Mouse (Mus musculus): ENCODE data around the gene Wwc2. TPM values are rescaled to one million over a fixed set of nuclear protein-coding genes. Genes with fewer than 3 reads are reported as not detected.
A peak's percentile ranks its signal among the peaks of the same experiment; 100 is the strongest.

Wwc2 gene
- polyA plus RNA-seq, 1 experiment from 2014 or later, result 7.2 TPM

DNA sequence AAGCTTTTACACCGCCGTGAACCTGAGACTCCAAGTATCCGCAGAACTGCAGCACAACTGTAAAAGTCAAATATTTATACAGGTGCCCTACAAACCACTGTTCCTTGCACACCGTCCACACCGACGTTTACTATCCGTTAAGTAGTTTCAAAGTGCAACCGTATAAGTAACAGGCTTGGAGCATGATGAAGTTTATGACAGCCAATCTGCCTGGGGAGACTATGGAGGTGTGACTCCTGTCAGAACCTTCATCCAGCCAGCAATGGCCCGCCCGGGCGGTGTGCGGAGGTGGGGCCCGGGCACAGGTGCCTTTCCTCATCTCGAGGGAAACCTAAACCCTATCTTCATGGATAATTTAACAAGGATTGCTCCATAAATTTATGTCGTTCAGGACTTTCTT is 2.6 kb downstream of the Wwc2 start:
- H3K9ac ChIP-seq, result no peak overlapping the region
- no peaks in the 10 kb centered on the region for H3K9me3 ChIP-seq
- peaks cover 35% of the 10 kb centered on the region for H3K4me1 ChIP-seq (replicated peaks)
- no peaks in the 10 kb centered on the region for H3K27me3 ChIP-seq
- WGBS, result 80% methylated on average over 15 of the region's 15 CpGs
- no peaks in the 10 kb centered on the region for H3K36me3 ChIP-seq
- ATAC-seq (ENCODE audit: low FRiP score, low read depth), result no peak
- H3K4me3 ChIP-seq, result no peak overlapping the region
- peak overlapping the region; percentile 98; the same call in 1 of the 2 replicates for H3K4me2 ChIP-seq
- H3K27ac ChIP-seq (replicated peaks), result no peak overlapping the region

DNA sequence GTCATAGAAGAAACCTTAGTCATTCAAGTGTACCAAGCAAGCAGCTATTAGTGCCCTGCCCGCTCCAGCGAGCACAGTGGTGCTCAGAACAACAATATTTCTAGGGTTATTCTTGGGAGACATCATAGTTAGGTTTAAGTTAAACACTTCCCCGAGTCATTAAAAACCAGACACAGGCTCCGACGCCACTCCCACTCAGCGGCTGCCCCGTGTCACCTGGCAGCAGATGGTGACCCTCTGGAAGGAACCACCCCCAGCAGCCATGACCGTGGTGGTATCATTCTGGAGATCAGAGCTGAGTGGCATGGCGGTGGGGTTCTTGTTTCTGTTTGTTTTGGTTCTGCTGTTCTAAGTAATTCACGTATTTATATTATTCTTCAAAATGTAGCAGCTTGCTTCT is 5.1 kb downstream of the Wwc2 start:
- Histone ChIP-seq H3K4me1 (replicated peaks) (peaks cover 27% of the 10 kb centered on the region), H3K9me3 (no peaks in the 10 kb centered on the region), H3K4me2 (peak overlapping the region; percentile 24; the same call in 1 of the 2 replicates), H3K36me3 (no peaks in the 10 kb centered on the region), H3K27ac (replicated peaks) (no peak overlapping the region), H3K27me3 (no peaks in the 10 kb centered on the region), H3K9ac (no peak overlapping the region), H3K4me3 (no peak overlapping the region)
- WGBS, result 34% methylated on average over 10 of the region's 10 CpGs
- no peak for ATAC-seq (ENCODE audit: low FRiP score, low read depth)

DNA sequence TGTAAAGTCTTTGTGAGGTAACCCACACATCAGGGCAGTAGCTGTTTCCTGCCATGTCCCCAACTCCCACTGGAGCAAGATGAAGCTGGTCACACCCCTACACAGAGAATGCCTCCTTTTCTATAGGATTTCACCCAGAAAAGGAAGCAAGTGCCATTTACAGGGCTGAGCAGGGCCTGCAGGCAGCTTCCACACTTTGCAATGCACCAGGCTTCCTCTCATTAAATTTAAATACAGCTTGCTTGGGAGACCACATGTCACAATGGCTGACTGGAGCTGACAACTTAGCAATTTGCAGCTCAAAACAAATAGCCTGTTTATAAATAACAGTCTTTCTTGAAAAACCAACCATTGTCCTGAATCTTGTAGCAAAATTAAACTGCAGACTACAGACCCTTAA is 5.5 kb downstream of the Wwc2 start:
- peaks cover 27% of the 10 kb centered on the region for H3K4me1 ChIP-seq (replicated peaks)
- no peak overlapping the region for H3K27ac ChIP-seq (replicated peaks)
- ATAC-seq (ENCODE audit: low FRiP score, low read depth), result no peak
- H3K4me3 ChIP-seq, result no peak overlapping the region
- no peaks in the 10 kb centered on the region for H3K27me3 ChIP-seq
- no peaks in the 10 kb centered on the region for H3K36me3 ChIP-seq
- no peaks in the 10 kb centered on the region for H3K9me3 ChIP-seq
- H3K9ac ChIP-seq, result no peak overlapping the region
- no peak overlapping the region for H3K4me2 ChIP-seq

DNA sequence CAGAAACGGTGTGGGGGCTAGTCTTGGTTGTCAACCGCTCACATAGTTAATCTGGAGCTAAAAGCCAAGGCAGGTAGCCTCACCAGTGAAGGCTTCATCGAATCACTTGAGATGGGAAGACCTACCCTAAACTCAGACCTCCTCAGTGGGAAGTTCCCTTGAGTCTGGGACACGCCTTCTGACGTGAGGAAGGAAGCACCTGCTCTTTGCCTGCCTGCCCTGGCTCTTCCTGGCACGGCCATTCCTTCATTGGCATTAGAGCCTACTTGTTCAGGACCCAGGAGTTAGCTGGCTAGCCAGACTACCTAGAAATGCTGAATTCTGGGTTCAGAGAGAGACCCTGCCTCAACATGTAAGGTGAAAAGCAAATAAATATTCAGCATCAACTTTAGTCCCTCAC is 9.6 kb downstream of the Wwc2 start:
- H3K4me1 ChIP-seq (replicated peaks), result peaks cover 8% of the 10 kb centered on the region
- WGBS, result 91% methylated on average over 6 of the region's 6 CpGs
- H3K4me3 ChIP-seq, result no peak overlapping the region
- no peaks in the 10 kb centered on the region for H3K36me3 ChIP-seq
- H3K9ac ChIP-seq, result no peak overlapping the region
- no peaks in the 10 kb centered on the region for H3K27me3 ChIP-seq
- no peak overlapping the region for H3K27ac ChIP-seq (replicated peaks)
- no peaks in the 10 kb centered on the region for H3K9me3 ChIP-seq
- H3K4me2 ChIP-seq, result no peak overlapping the region
- no peak for ATAC-seq (ENCODE audit: low FRiP score, low read depth)

DNA sequence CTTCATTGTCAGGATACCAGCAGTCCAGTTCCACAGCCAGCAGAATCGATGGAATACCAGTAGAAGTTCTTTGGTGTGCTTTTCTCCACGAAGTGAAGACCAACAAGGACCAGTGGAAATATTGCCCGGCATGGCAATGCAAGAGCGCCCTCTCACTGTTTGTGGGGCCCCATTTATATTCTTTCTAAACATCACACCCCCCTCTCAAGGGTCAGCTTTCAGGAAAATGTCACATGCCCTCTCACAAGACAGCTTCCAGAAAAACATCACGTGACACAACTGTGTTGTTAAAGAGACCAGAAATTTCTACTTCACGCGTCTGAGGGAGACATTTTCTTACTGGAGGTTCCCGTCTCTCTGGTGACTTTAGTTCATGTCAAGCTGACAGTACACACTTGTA is 10.8 kb downstream of the Wwc2 start:
- WGBS, result 90% methylated on average over 8 of the region's 8 CpGs
- H3K4me1 ChIP-seq (replicated peaks), result peaks cover 5% of the 10 kb centered on the region; the same call in 1 of the 2 replicates
- H3K9ac ChIP-seq, result no peak overlapping the region
- H3K4me3 ChIP-seq, result no peak overlapping the region
- H3K4me2 ChIP-seq, result no peak overlapping the region
- H3K27ac ChIP-seq (replicated peaks), result no peak overlapping the region
- no peaks in the 10 kb centered on the region for H3K27me3 ChIP-seq
- H3K36me3 ChIP-seq, result no peaks in the 10 kb centered on the region
- ATAC-seq (ENCODE audit: low FRiP score, low read depth), result no peak
- no peaks in the 10 kb centered on the region for H3K9me3 ChIP-seq

DNA sequence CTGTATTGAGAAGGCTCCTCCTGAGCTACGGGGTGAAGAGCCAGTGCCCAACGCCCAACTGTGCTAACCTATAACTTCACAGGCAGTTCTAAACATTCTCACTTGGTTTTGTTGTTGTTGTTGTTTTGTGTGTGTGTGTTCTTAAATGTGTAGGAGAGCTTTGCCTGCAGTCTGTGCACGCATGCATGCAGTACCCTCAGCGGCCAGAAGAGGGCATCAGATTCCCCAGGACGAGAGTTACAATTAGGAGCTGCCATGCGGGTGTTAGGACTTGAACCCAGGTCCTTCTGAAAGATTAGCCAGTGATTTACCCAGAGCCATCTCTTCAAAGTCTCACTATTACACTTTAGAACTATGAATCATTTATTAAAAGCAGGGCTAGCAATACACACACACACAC is 12.0 kb downstream of the Wwc2 start:
- H3K36me3 ChIP-seq, result no peaks in the 10 kb centered on the region
- H3K27me3 ChIP-seq, result no peaks in the 10 kb centered on the region
- H3K9ac ChIP-seq, result no peak overlapping the region
- WGBS, result 84% methylated on average over 6 of the region's 6 CpGs
- H3K4me1 ChIP-seq (replicated peaks), result peaks cover 8% of the 10 kb centered on the region; the same call in 1 of the 2 replicates
- ATAC-seq (ENCODE audit: low FRiP score, low read depth), result no peak
- no peak overlapping the region for H3K27ac ChIP-seq (replicated peaks)
- H3K9me3 ChIP-seq, result no peaks in the 10 kb centered on the region
- H3K4me2 ChIP-seq, result no peak overlapping the region
- no peak overlapping the region for H3K4me3 ChIP-seq

DNA sequence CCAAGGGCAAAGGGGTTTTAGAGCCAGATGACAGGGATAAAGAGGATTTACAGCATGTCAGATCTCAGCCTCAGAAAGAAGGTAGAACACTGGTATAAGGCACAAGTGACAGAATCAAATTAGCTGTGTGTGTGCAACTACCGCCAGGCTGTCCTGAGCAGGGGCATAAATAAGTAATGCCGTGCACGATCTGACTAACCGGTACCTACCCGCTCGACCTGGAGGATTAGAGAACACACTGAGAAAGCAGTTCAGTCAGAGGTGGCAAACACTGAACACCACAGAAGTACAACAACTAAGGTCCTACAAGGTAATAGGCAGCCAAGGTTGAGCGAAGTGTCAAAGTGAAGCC is 15.8 kb downstream of the Wwc2 start:
- H3K9ac ChIP-seq, result peak overlapping the region; percentile 39; the same call in 1 of the 2 replicates
- peak; percentile 38; the same call in 1 of the 2 replicates for ATAC-seq (ENCODE audit: low FRiP score, low read depth)
- 34% methylated on average over 7 of the region's 7 CpGs for WGBS
- peak overlapping the region; percentile 37 for H3K4me3 ChIP-seq
- no peaks in the 10 kb centered on the region for H3K27me3 ChIP-seq
- peaks cover 8% of the 10 kb centered on the region; the same call in 1 of the 2 replicates for H3K4me1 ChIP-seq (replicated peaks)
- H3K36me3 ChIP-seq, result no peaks in the 10 kb centered on the region
- H3K4me2 ChIP-seq, result peak overlapping the region; percentile 63
- H3K27ac ChIP-seq (replicated peaks), result peak overlapping the region; percentile 65
- H3K9me3 ChIP-seq, result no peaks in the 10 kb centered on the region

DNA sequence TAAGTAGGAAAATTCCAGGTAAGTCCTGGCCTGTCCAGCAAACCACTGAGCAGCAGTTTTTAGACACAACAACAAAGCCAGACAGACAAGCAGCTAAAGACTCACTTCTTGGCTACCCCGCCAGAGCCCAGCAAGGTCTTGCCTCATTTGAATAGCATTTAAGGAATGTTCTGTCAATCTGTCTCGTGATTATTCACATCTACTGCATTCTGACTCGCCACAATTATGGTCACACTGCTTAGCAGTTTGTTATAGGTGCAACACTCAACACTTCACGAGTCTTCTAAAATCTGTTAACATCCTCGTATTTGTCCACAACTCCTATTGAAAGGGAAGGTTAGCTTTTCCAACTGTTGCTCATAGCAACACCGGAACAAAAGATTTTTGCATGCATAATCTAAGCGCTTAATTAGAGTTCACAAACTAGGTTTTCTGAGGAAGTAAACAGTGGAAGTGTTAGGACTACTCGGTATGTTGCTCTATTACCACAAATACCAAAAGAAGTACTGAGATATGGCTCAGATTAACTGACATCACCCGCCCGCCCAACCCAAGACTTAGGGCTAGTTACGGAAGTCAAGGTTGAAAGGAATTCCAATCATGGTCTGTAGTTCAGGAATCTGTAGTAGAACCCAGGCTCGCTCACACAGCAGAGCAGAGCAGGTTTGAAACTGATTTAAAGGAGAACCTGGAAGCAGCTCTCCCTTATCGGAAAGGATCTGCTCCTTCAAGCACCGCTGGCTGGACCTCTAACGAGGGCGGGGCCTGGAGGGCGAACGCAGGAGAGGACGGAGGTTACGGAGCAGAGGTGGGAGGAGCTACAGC is 16.4 kb downstream of the Wwc2 start:
- Histone ChIP-seq H3K27ac (replicated peaks) (peak overlapping the region; percentile 65), H3K4me3 (peak overlapping the region; percentile 37), H3K4me2 (peak overlapping the region; percentile 63), H3K4me1 (replicated peaks) (peaks cover 8% of the 10 kb centered on the region; the same call in 1 of the 2 replicates), H3K9ac (peak overlapping the region; percentile 39; the same call in 1 of the 2 replicates), H3K9me3 (no peaks in the 10 kb centered on the region), H3K27me3 (no peaks in the 10 kb centered on the region), H3K36me3 (no peaks in the 10 kb centered on the region)
- 11% methylated on average over 20 of the region's 20 CpGs for WGBS
- ATAC-seq (ENCODE audit: low FRiP score, low read depth), result peak; percentile 70; the same call in 1 of the 2 replicates

DNA sequence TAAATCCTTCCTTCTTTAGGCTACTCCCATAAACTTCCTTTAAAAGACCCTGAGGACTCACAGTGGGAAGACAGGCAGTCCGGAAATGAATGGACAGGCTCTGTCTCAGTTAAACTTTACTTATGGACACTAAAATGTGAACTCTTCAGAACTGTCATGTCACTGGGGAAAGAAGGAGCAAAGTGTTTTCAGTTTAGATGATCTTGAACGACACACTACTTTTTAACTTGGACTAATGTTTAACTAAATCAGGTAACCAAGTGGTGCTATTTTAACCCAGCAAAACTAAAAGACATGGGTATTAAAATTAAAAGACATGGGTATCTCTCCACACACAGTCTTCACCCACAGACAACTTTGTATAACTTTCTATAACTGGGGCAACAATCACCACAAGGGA is 19.6 kb downstream of the Wwc2 start:
- Histone ChIP-seq H3K9ac (no peak overlapping the region), H3K27me3 (no peaks in the 10 kb centered on the region), H3K4me1 (replicated peaks) (peaks cover 19% of the 10 kb centered on the region), H3K9me3 (no peaks in the 10 kb centered on the region), H3K4me3 (no peak overlapping the region), H3K27ac (replicated peaks) (no peak overlapping the region), H3K36me3 (no peaks in the 10 kb centered on the region), H3K4me2 (no peak overlapping the region)
- no peak for ATAC-seq (ENCODE audit: low FRiP score, low read depth)
- 84% methylated on average over 2 of the region's 2 CpGs for WGBS

DNA sequence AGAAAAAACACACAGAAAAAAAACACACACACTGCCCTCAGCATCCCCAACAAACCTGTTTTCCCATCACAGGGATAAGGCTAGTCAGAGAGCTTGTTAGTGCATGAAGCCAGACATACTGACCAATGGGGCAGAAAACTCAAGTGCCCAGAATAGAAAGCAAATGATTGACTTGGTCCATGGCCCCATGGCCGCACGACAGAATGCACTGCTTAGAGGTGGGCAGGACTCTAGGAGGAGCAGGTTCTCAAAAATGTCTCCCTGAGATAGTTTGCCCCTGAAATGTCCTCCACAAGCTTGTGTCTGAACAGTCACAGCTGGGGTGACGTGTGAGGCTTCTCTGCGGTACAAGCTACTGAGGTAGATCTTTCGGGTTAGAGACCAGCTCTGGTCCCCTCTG is 20.1 kb downstream of the Wwc2 start:
- H3K9me3 ChIP-seq, result no peaks in the 10 kb centered on the region
- peaks cover 19% of the 10 kb centered on the region for H3K4me1 ChIP-seq (replicated peaks)
- no peaks in the 10 kb centered on the region for H3K27me3 ChIP-seq
- 66% methylated on average over 5 of the region's 5 CpGs for WGBS
- no peak for ATAC-seq (ENCODE audit: low FRiP score, low read depth)
- H3K27ac ChIP-seq (replicated peaks), result no peak overlapping the region
- no peaks in the 10 kb centered on the region for H3K36me3 ChIP-seq
- H3K4me2 ChIP-seq, result no peak overlapping the region
- H3K4me3 ChIP-seq, result no peak overlapping the region
- no peak overlapping the region for H3K9ac ChIP-seq

DNA sequence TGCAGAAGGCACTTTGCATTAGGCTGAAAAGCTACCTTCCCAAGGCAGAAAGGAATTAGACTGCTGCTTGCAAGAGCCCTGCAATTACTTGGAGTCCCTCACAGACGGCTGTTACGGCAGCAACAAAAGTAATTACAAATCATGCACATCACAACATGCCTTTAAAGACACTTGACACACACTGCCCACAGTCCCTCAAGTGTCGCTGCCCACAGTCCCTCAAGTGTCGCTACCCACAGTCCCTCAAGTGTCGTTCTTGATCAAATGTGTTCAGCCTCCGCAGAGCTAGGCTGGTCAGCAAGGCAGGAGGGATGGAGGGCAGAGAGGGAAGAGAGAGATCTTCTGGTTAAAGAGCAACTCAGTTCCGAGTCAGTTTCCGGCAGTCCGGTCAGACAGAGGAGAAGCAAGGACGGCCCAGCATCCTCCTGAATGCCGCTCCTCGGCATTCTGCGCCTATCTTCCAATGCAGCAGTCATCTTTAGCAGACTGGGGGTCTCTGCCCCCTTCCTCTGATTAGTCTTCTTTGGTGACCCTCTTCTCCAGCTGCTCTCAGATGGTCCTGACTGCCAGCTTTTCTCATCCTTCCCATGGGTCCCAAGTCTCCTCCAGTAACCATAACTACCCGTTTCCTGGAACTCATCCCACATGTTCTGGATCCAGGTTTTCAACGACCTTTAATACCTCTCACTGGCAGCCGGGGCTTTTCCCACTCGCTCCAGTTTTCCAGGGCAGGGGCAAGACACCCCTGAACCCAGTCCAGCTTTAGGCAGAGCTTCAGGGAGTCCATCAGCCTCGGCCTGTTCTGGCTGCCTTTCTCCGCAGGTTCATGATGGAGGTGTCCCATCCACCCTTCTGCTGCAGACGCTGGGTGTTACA is 23.4 kb downstream of the Wwc2 start:
- Histone ChIP-seq H3K4me1 (replicated peaks) (peaks cover 19% of the 10 kb centered on the region), H3K27ac (replicated peaks) (no peak overlapping the region), H3K9me3 (no peaks in the 10 kb centered on the region), H3K4me3 (no peak overlapping the region), H3K9ac (no peak overlapping the region), H3K27me3 (no peaks in the 10 kb centered on the region), H3K36me3 (no peaks in the 10 kb centered on the region), H3K4me2 (no peak overlapping the region)
- 62% methylated on average over 20 of the region's 20 CpGs for WGBS
- ATAC-seq (ENCODE audit: low FRiP score, low read depth), result peak; percentile 34; the same call in 1 of the 2 replicates

DNA sequence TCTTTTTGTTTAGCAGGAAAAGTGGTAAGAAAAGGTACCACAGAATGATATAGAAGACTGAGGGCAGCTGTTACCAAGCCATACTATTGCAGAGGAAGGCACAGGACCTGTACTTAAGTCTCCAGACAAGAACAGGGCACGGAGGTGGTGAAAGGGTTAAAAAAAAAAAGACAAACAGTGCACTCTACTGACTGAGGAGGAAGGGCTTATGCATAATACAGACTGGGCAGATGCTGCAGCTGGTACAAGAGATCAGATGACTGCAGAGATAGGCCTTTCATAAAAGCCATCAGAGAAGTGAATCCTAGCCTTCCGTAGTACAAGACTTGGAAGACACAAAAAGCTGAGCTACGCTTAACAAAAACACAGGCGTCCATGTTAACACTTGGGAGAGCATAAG is 28.2 kb downstream of the Wwc2 start:
- Histone ChIP-seq H3K9me3 (no peaks in the 10 kb centered on the region), H3K36me3 (no peaks in the 10 kb centered on the region), H3K9ac (no peak overlapping the region), H3K4me2 (no peak overlapping the region), H3K4me1 (replicated peaks) (peaks cover 23% of the 10 kb centered on the region), H3K27ac (replicated peaks) (no peak overlapping the region), H3K27me3 (no peaks in the 10 kb centered on the region), H3K4me3 (no peak overlapping the region)
- no peak for ATAC-seq (ENCODE audit: low FRiP score, low read depth)
- 56% methylated on average over 4 of the region's 4 CpGs for WGBS

Measured in hindbrain, embryonic 15.5 days (tissue).